Mouse (Mus musculus) liver, embryonic 11.5 days (tissue): ENCODE data around the gene Xrcc2. TPM values are rescaled to one million over a fixed set of nuclear protein-coding genes. Genes with fewer than 3 reads are reported as not detected.

ENCODE experiments used
- ATAC-seq: fragments of 200-750 bp; cut with Nextera tagmentation; replicated peaks from 2 replicates; pipeline ENCODE4 v1.8.0; 2017; ENCODE audit warnings: moderate number of reproducible peaks, mild to moderate bottlenecking, moderate TSS enrichment, moderate library complexity; ENCODE audit not compliant: low FRiP score
- DNase-seq: peaks from one replicate; pipeline ENCODE4 v3.0.0-alpha.2; 2017; ENCODE audit warnings: low spot score
- H3K27ac ChIP-seq: fragments of 300-500 bp; sonication (generic); 2 replicates; pipeline ENCODE4 v1.5.1; 2014; ENCODE audit warnings: mild to moderate bottlenecking, low read depth, low read length, control low read depth
- H3K27me3 ChIP-seq: fragments of 300-500 bp; sonication (generic); replicated peaks from 2 replicates; pipeline ENCODE4 v1.6.1; 2014; ENCODE audit warnings: low read length, mixed read lengths; ENCODE audit not compliant: control insufficient read depth, insufficient read depth
- H3K36me3 ChIP-seq: fragments of 300-500 bp; sonication (generic); 2 replicates; pipeline ENCODE4 v1.6.1; 2014; ENCODE audit warnings: mild to moderate bottlenecking, low read length, moderate library complexity, mixed read lengths; ENCODE audit not compliant: control insufficient read depth, insufficient read depth
- H3K4me1 ChIP-seq: fragments of 300-500 bp; sonication (generic); replicated peaks from 2 replicates; pipeline ENCODE4 v1.6.1; 2014; ENCODE audit warnings: low read length, mixed read lengths; ENCODE audit not compliant: control insufficient read depth, insufficient read depth
- H3K4me2 ChIP-seq: fragments of 300-500 bp; sonication (generic); 2 replicates; pipeline ENCODE4 v1.6.1; 2014; ENCODE audit warnings: mild to moderate bottlenecking, control low read depth, moderate library complexity
- H3K4me3 ChIP-seq: fragments of 300-500 bp; sonication (generic); 2 replicates; pipeline ENCODE4 v1.5.1; 2014; ENCODE audit warnings: low read depth, low read length, control low read depth
- H3K9ac ChIP-seq: fragments of 300-500 bp; sonication (generic); 2 replicates; pipeline ENCODE4 v1.6.1; 2014; ENCODE audit warnings: low read depth, low read length, control low read depth
- H3K9me3 ChIP-seq: fragments of 300-500 bp; sonication (generic); 2 replicates; pipeline ENCODE4 v1.6.1; 2016; ENCODE audit warnings: low read length, inconsistent platforms, mixed read lengths; ENCODE audit not compliant: control insufficient read depth
- WGBS: fragments of 180-500 bp; shearing (Covaris S2); extraction: QIAGEN DNeasy Blood & Tissue Kit; methylation state at CpG from one replicate; pipeline ENCODE4 v1.1.7; 2014; 5-methylcytosine and 5-hydroxymethylcytosine counted together
- polyA plus RNA-seq: library from polyadenylated mRNA; unstranded; fragments of >200 nt; fragmentation: Nextera tagmentation; extraction: Ambion mirVana; gene quantifications from 2 replicates; pipeline ENCODE4 v1.2.1, GENCODE M21; 2014

Xrcc2 gene
- polyA plus RNA-seq, 1 experiment from 2014 or later = 12.5 TPM

GRCm38 (mm10) chr5:25697941-25698340 is 7.7 kb downstream of the Xrcc2 start:
- Histone ChIP-seq H3K27ac (no peak overlapping the region), H3K9me3 (no peaks in the 10 kb centered on the region), H3K4me1 (no peaks in the 10 kb centered on the region), H3K4me2 (no peak overlapping the region), H3K9ac (no peak overlapping the region), H3K36me3 (peaks cover 21% of the 10 kb centered on the region), H3K4me3 (no peak overlapping the region), H3K27me3 (no peaks in the 10 kb centered on the region)
- DNase-seq (no peak), ATAC-seq (no peak)
- WGBS = 86% methylated on average over 7 of the region's 7 CpGs

DNA sequence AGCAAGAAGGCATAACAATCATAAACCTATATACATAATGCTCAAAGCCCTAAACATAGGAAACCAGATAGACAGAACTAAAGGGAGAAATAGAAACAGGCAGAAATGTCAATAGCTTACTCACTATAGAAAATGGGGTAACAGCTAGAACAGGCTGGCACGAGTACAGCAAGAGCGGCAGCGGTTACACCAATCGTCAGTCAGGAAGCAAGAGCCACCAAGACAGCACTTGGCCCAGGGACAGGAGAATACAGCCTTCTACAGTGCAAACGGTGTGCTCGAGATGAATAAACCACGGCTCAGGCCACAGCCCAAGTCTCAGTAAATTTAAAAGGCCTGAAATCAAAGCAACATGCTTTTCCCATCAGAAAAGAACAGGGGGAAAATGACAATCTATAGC is 9.4 kb downstream of the Xrcc2 start:
- Histone ChIP-seq H3K9me3 (no peaks in the 10 kb centered on the region), H3K36me3 (peaks cover 19% of the 10 kb centered on the region)
- WGBS = 89% methylated on average over 7 of the region's 7 CpGs

GRCm38 (mm10) chr5:25695786-25696185 is 9.8 kb downstream of the Xrcc2 start:
- Histone ChIP-seq H3K4me1 (no peaks in the 10 kb centered on the region), H3K9me3 (no peaks in the 10 kb centered on the region), H3K27me3 (no peaks in the 10 kb centered on the region), H3K36me3 (peaks cover 22% of the 10 kb centered on the region), H3K27ac (no peak overlapping the region), H3K4me2 (no peak overlapping the region), H3K4me3 (no peak overlapping the region), H3K9ac (no peak overlapping the region)
- ATAC-seq = no peak
- DNase-seq = no peak
- WGBS = 76% methylated on average over 6 of the region's 6 CpGs

More for the DNA sequence above, 9.4 kb downstream of the Xrcc2 start:
- no peaks in the 10 kb centered on the region for H3K27me3 ChIP-seq
- ATAC-seq (no peak), DNase-seq (no peak)
- no peak overlapping the region for H3K4me2 ChIP-seq
- H3K4me1 ChIP-seq = no peaks in the 10 kb centered on the region
- H3K4me3 ChIP-seq = no peak overlapping the region
- no peak overlapping the region for H3K9ac ChIP-seq
- no peak overlapping the region for H3K27ac ChIP-seq

DNA sequence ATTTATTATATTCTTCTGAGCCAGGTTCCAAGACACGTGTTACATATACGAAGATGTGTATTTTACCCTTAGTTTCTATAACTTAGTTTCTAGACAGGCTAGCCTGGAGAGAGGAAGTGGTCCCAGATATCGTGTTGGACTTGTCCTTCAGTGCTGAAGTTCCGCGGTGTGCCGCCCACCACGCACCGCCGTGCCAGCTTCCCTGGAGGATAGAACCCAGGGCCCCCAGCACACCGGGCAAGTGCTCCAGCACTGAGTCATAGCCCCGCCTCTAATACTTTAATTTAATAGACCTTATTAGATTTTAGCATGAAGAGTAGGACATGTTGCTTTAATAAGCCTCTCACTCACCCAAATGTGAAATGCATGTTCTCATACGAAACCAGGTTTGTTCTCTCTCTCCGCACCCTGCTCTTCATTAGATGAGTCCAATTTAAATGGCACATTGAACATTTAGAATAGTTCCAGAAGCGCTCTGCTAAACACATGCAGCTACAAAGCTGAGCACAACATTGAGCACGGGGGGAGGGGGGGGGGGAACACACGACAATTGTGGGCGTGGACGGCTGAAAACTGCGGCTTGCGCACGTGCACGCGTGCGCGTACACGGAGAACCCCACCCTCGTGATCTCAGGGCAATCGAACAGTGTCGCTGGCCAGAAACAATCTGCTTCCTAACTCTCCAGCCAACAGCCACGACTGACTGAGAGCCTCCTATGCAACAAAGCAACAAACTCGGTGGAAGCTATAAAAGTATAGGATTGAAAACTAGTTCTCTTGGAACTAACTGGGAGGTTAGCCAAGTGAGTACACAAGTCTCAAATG is 33.7 kb downstream of the Xrcc2 start:
- Histone ChIP-seq H3K9me3 (no peaks in the 10 kb centered on the region), H3K27me3 (no peaks in the 10 kb centered on the region), H3K4me2 (no peak overlapping the region), H3K36me3 (no peaks in the 10 kb centered on the region), H3K4me3 (no peak overlapping the region), H3K4me1 (no peaks in the 10 kb centered on the region), H3K27ac (no peak overlapping the region), H3K9ac (no peak overlapping the region)
- 89% methylated on average over 31 of the region's 31 CpGs for WGBS
- ATAC-seq = no peak
- DNase-seq = no peak

- Histone ChIP-seq H3K27me3 (no peaks in the 10 kb centered on the region), H3K4me2 (no peak overlapping the region), H3K27ac (no peak overlapping the region), H3K36me3 (no peaks in the 10 kb centered on the region), H3K9ac (no peak overlapping the region), H3K9me3 (no peaks in the 10 kb centered on the region), H3K4me3 (no peak overlapping the region), H3K4me1 (no peaks in the 10 kb centered on the region)
- no peak for ATAC-seq
- WGBS = 84% methylated on average over 3 of the region's 3 CpGs
- DNase-seq = no peak
These were observed 34.6 kb downstream of the Xrcc2 start for GRCm38 (mm10) chr5:25671051-25671450.

DNA sequence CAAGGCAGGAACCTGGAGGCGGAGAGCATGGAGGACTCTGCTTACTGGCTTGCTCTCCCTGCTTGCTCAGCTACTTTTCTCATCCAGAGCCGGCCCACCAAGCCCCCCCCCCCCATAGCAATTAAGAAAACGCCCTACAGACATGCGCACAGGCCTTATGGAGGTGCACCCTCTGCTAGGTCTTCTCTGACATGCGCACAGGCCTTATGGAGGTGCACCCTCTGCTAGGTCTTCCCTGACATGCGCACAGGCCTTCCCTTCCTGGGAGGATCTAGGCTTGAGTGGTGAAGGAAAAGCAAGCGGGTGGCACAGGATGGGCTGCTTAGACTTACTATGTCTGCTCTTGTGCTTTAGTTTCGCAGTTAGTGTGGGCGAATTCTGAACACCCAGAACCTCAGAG is 37.3 kb downstream of the Xrcc2 start:
- no peaks in the 10 kb centered on the region for H3K27me3 ChIP-seq
- DNase-seq (no peak), ATAC-seq (no peak)
- no peaks in the 10 kb centered on the region for H3K36me3 ChIP-seq
- H3K9me3 ChIP-seq = no peaks in the 10 kb centered on the region
- H3K4me3 ChIP-seq = no peak overlapping the region
- no peaks in the 10 kb centered on the region for H3K4me1 ChIP-seq
- H3K27ac ChIP-seq = no peak overlapping the region
- WGBS = 92% methylated on average over 8 of the region's 9 CpGs
- H3K9ac ChIP-seq = no peak overlapping the region
- H3K4me2 ChIP-seq = no peak overlapping the region

DNA sequence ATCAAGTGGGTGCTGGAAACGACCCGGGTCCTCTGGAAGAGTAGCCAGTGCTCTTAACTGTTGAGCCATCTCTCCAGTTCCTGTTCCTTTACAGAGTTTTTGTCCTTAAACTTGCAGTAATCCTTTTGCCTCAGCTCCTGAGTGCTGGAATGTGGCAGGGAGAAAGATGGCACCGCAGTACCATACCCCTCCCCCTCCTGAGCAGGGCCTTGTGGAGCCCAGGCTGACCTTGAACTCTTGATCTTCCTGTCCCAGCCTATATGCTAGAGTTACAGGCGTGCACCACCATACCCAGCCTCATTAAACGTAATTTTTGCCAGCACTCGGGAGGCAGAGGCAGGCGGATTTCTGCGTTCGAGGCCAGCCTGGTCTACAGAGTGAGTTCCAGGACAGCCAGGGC is 38.9 kb downstream of the Xrcc2 start:
- DNase-seq (no peak), ATAC-seq (no peak)
- Histone ChIP-seq H3K27me3 (no peaks in the 10 kb centered on the region), H3K27ac (no peak overlapping the region), H3K4me3 (no peak overlapping the region), H3K36me3 (no peaks in the 10 kb centered on the region), H3K4me1 (no peaks in the 10 kb centered on the region), H3K9ac (no peak overlapping the region), H3K9me3 (no peaks in the 10 kb centered on the region), H3K4me2 (no peak overlapping the region)
- WGBS = 79% methylated on average over 9 of the region's 9 CpGs

DNA sequence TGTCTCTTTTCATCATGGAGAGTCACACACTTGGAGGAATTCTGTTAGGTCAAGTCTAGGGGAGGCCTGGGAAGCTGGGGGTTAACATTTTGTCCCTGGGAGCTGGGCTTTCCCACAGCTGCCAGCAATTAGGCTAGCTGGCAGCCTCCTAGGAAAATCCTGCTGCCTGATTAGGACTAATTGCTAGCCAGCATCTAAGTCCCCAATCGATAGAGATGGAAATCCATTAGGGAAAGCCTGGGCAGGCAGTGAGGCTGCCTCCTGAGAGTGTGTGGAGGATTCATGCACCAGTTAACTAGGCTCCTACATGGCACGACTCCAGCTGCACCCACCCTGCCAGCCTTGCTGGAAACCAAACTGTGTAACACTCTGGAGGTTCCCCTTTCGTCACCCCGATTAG is 39.5 kb downstream of the Xrcc2 start:
- no peak overlapping the region for H3K9ac ChIP-seq
- no peaks in the 10 kb centered on the region for H3K9me3 ChIP-seq
- no peaks in the 10 kb centered on the region for H3K36me3 ChIP-seq
- no peaks in the 10 kb centered on the region for H3K4me1 ChIP-seq
- no peak overlapping the region for H3K4me3 ChIP-seq
- no peaks in the 10 kb centered on the region for H3K27me3 ChIP-seq
- DNase-seq = no peak
- ATAC-seq = no peak
- H3K27ac ChIP-seq = no peak overlapping the region
- 63% methylated on average over 4 of the region's 4 CpGs for WGBS
- no peak overlapping the region for H3K4me2 ChIP-seq

- Histone ChIP-seq H3K4me2 (no peak overlapping the region), H3K9ac (no peak overlapping the region), H3K27me3 (no peaks in the 10 kb centered on the region), H3K27ac (no peak overlapping the region), H3K4me3 (no peak overlapping the region), H3K9me3 (no peaks in the 10 kb centered on the region), H3K36me3 (no peaks in the 10 kb centered on the region), H3K4me1 (no peaks in the 10 kb centered on the region)
- ATAC-seq = no peak
- 79% methylated on average over 10 of the region's 10 CpGs for WGBS
- DNase-seq = no peak
These were observed 40.1 kb downstream of the Xrcc2 start for GRCm38 (mm10) chr5:25665516-25665915.
